Mouse (Mus musculus) gastrocnemius, postnatal 10 days (tissue): ENCODE data around the gene Fam110a. TPM values are rescaled to one million over a fixed set of nuclear protein-coding genes. Genes with fewer than 3 reads are reported as not detected.
A peak's percentile ranks its signal among the peaks of the same experiment; 100 is the strongest.

Experiments
- DNase-seq: peaks from one replicate; pipeline ENCODE4 v3.0.0; 2021; ENCODE audit warnings: mixed read lengths
- long read RNA-seq, 2 experiments: library from polyadenylated mRNA; stranded (forward); transcript quantifications; one replicate each; pipeline ENCODE4 v2.0.0; 2021
- total RNA-seq, 2 experiments: library from RNA; stranded (reverse); gene quantifications; 2 replicates each; pipeline ENCODE4 v1.2.3; 2021

Gene Fam110a
- total RNA-seq, result 1 to 10 TPM; 5.6 to 6.6 TPM
- long read RNA-seq, experiment 1, transcript Fam110a-201 (2 exons, 1,754 nt), result major isoform, 9 of 12 reads
- long read RNA-seq, experiment 1, partial matches to known transcripts, result 3 of 12 reads
- long read RNA-seq, experiment 1, other reads (novel, unspliced or antisense), result 0 of 12 reads
- long read RNA-seq, experiment 2, transcript Fam110a-201 (2 exons, 1,754 nt), result major isoform, 11 of 15 reads
- long read RNA-seq, experiment 2, partial matches to known transcripts, result 4 of 15 reads
- long read RNA-seq, experiment 2, other reads (novel, unspliced or antisense), result 0 of 15 reads

GRCm38 (mm10) chr2:151979470-151980354, at the start of gene Fam110a:
Gene Fam110a, minus strand, starts transcription at chr2:151980219.
- peak; percentile 92 for DNase-seq

- DNase-seq, result peak; percentile 96
These were observed 49.4 kb upstream of the Fam110a start for GRCm38 (mm10) chr2:152029252-152030082.

- no peak for DNase-seq
These were observed 44.9 kb upstream of the Fam110a start for GRCm38 (mm10) chr2:152024883-152025422.

GRCm38 (mm10) chr2:152022022-152022421, 42.0 kb upstream of the Fam110a start:
- no peak for DNase-seq

- peak; percentile 51 for DNase-seq
These were observed 40.2 kb upstream of the Fam110a start for GRCm38 (mm10) chr2:152020255-152020654.

GRCm38 (mm10) chr2:152016666-152017065, 36.6 kb upstream of the Fam110a start:
- no peak for DNase-seq

- no peak for DNase-seq
These were observed 36.0 kb upstream of the Fam110a start for GRCm38 (mm10) chr2:152015997-152016396.

- no peak for DNase-seq
These were observed 32.7 kb upstream of the Fam110a start for GRCm38 (mm10) chr2:152012701-152013100.

- no peak for DNase-seq
These were observed 32.2 kb upstream of the Fam110a start for GRCm38 (mm10) chr2:152012222-152012621.

- DNase-seq, result no peak
These were observed 31.7 kb upstream of the Fam110a start for GRCm38 (mm10) chr2:152011724-152012123.

- DNase-seq, result no peak
These were observed 30.6 kb upstream of the Fam110a start for GRCm38 (mm10) chr2:152010661-152011060.

GRCm38 (mm10) chr2:152010251-152010650, 30.2 kb upstream of the Fam110a start:
- DNase-seq, result no peak

GRCm38 (mm10) chr2:152009061-152009779, 29.2 kb upstream of the Fam110a start:
- no peak for DNase-seq

GRCm38 (mm10) chr2:152007783-152008182, 27.8 kb upstream of the Fam110a start:
- peak; percentile 25 for DNase-seq

GRCm38 (mm10) chr2:152002529-152002928, 22.5 kb upstream of the Fam110a start:
- DNase-seq, result no peak

GRCm38 (mm10) chr2:152000735-152001134, 20.7 kb upstream of the Fam110a start:
- DNase-seq, result no peak

GRCm38 (mm10) chr2:152000291-152000679, 20.3 kb upstream of the Fam110a start:
- no peak for DNase-seq

- DNase-seq, result no peak
These were observed 19.8 kb upstream of the Fam110a start for GRCm38 (mm10) chr2:151999669-152000290.

- no peak for DNase-seq
These were observed 18.9 kb upstream of the Fam110a start for GRCm38 (mm10) chr2:151998932-151999331.

GRCm38 (mm10) chr2:151998505-151998899, 18.5 kb upstream of the Fam110a start:
- no peak for DNase-seq
